Mouse (Mus musculus) erythroblast, adult 5-6 weeks (primary cell): ENCODE results near the gene Pf4. TPM values are rescaled to one million over a fixed set of nuclear protein-coding genes. Genes with fewer than 3 reads are reported as not detected.
"Not testable (repeated sequence)": the region's sequence is repeated elsewhere in the genome, so short reads cannot be mapped to it uniquely, and the experiment has no call there.

Experiments used
- ATAC-seq: replicated peaks from 2 replicates; pipeline ENCODE4 v1.8.0; 2016; ENCODE audit warnings: moderate number of reproducible peaks, mild to moderate bottlenecking, moderate TSS enrichment, inconsistent platforms; ENCODE audit not compliant: poor library complexity, low FRiP score, severe bottlenecking
- total RNA-seq, 2 experiments: library from RNA; stranded (forward) in 1 of 2; stranded (reverse) in 1 of 2; fragments of 150-400 nt in 1 of 2; fragments of 200-764, 138-1000 nt in 1 of 2; gene quantifications; 2 replicates each; pipeline versions ENCODE4 v1.2.3 to v1.2.4; 2015 to 2017; ENCODE audit warnings: low replicate concordance in 2 of 2

Gene Pf4
- total RNA-seq, 2 experiments from 2014 or later = 12.8 to 29.0 TPM

DNA sequence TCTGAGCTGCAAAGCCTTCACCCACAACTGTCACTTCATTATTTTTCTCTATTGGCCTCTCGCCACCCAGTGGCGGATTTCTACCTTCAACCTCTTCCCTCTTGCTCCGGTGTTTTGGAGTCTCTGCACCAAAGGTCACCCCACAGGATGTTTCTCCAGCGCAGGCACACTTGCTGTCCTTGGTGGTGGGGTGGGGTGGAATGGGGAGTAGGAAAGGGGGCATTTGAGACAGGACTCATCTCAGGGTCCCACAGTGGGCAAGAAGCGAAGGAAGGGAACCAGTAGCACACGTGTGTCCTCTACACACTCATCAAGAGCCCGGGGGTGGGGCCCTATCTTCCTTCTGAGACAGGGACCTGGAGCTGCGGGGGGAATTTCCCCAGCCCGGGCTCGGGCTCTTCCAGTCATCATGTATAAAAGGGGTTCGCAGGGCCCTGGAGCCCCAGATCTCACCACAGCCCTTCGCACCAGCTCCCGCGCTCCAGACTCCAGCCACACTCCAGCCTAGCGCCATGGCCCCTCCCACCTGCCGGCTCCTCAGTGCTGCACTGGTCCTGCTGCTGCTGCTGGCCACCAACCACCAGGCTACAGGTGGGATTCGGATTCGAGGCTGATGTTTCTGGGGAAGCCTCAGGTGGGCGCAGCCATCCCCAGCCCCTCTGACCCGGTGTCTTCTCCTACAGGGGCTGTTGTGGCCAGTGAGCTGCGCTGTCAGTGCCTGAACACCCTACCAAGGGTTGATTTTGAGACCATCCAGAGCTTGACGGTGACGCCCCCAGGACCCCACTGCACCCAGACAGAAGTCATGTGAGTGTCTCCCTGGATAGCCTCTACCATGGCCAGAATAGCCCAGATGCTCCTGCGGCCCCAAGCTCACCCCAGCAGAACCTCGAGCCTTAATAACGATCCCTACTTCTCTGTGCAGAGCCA lies 13.7 kb downstream of the Pf4 start, which contains the start of gene Cxcl3:
Gene Cxcl3 (plus strand): TSS at position 445 of the 930 bp plus-strand sequence.
- ATAC-seq = no peak

GRCm38 (mm10) chr5:90788114-90788513 lies 15.9 kb downstream of the Pf4 start:
- no peak for ATAC-seq

DNA sequence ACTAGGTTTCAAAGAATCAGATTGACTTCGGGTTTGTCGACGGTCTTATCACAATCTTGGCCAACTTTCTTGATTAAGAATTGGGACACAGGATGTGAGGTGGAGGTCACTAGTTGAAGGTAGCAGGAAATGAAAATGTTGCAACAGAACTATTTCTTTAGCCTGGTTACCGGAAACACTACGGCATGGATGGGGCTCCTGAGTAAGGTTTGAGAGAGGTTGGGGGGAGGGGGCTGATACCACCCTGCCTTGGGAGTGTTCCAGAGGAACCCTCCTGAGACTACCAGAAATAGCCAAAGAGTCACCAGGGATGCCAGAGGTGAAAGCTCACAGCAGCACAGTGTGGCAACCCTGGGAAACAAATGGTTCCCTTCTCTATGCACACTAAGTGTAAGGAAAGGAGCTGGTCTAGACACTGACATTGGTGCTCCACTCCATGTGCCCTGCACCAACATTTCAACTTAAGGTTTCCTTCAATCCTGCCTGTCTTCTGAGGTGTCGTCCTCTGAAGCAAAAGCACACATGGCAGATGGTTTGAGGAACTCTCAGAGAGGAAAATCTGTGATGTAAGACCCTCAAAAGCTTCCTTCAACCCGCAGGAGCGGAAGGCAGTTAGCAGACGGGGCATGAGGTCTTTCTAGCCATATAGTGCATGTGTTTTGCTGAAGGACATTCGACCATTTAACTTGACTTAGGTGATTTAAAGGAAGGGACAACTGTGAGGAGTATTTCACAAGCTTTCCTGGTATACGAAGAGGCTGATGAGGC lies 17.3 kb downstream of the Pf4 start:
- ATAC-seq = no peak

- no peak for ATAC-seq
Measured at GRCm38 (mm10) chr5:90790074-90790502, 17.9 kb downstream of the Pf4 start.

DNA sequence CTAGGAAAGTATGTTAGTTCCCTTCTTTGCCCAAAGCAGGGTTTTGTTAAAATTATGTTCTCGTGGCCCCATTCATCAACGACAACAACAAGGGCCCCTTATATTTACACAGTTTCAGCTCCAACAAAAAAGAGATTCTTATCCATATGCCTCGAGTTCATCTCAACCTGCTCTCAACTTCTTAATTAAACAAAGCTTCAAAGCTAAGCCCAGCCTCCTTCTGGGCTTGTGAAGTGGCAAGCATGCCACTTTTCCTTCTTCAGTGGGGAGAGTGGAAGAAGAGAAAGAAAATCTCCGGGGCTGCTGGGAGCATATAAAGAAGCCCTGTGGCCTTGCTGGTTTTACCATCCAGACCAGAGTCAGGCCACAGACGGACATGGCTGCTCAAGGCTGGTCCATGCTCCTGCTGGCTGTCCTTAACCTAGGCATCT lies 22.0 kb downstream of the Pf4 start, which contains the start of gene Cxcl15:
Gene Cxcl15 (plus strand): TSS at position 340 of the 431 bp plus-strand sequence.
- ATAC-seq = no peak

DNA sequence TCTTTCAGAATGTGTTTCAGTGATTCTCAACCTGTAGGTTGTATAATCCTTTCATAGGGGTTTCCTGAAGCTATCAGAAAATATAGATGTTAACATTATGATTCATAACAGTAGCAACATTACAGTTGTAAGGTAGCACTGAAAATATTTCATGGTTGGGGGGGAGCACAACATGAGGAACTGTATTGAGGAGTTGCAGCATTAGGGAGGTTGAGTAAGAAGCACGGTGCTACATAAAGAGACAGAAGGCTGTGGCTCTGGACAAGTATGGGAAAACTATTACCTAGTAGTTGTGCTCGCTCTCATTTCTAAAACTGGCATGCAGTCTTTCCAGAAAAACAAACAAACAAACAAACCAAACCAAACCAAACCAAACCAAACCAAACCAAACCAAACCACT lies 23.2 kb downstream of the Pf4 start:
- ATAC-seq = not testable (repeated sequence)

DNA sequence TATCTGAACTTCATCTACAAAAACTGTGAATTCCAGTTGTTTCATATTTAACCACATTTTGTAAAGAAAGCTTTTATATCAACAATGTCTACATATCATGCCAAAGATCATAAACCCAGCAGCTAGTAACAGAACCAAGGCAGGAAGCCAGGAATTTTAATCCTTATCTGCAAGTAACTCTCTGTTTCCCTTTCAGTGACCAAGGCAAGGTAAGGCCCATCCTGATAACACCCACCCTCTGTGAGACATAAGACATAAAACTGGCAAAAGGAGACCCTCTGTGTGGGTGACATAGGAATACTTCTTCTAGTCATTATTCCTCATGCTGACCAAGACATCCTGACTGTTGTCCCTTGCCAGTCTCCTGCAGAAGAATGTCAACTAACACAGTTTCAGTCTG lies 32.3 kb downstream of the Pf4 start:
- ATAC-seq = no peak

- ATAC-seq = no peak
Measured at GRCm38 (mm10) chr5:90806050-90806449, 33.8 kb downstream of the Pf4 start.

DNA sequence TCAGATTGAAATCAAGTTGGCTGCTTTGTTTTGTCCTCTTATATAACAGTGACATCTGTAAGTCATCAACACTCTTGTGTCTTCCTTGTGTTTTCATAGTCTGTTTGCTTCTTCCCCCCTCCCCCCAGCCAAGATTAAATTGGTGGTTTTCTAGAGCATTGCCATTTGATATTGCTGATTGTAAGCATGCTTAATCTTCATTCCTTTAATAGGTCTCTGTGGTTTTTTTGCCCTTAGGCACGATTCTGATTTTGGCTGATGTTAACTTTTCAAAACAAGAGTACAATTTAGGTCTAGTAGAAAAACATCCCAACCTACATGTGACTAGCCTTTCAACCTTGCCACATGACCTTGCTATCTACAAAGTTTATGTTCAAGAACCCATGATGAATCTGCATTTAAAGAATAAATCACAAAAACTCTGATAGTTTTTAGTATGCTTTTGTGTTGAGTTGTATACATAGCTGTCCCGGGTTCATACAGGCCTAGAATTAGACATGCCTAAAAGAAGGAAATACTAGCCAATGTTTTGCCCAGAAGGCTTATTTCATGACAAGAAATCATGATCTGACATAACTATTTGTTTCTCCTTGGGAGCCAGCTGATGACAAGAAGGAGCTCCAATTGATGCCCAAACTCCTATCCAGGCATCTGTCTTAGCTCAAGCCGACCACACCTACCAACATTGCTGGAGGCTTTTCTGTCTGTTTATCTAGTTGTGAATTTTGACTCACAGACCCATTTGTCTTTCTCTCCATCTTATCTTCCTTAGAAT lies 35.1 kb downstream of the Pf4 start:
- no peak for ATAC-seq

DNA sequence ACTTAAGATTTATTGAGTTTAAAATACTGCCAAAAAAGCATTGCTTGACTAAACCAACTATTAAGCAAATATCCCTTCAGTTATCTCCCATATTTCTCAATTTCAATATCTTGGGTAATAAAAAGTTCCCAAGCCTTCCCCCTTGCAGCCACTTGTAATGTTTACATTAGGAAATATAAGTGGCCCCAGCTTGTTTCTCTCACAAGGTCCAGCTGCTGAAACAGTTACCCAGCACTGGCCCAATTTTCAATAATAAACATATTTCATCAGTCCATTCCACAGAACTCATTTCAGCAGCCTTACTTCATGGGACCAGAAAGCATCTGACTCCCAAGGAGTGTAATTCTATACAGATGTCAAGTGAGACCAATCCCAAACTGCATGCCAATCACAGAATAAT lies 47.5 kb downstream of the Pf4 start:
- no peak for ATAC-seq

Other genes starting within 250 kb of the Pf4 start
- gene 5830473C10Rik, start 211.3 kb upstream of the Pf4 start, total RNA-seq (2015; ENCODE audit: low replicate concordance) = not detected in 2 replicates
- gene 5830473C10Rik, start 211.3 kb upstream of the Pf4 start, total RNA-seq (2017; ENCODE audit: low replicate concordance) = not detected in 2 replicates
- gene Rassf6, start 131.8 kb upstream of the Pf4 start, total RNA-seq (2015; ENCODE audit: low replicate concordance) = not detected in 2 replicates
- not detected in 2 replicates for gene Rassf6, start 131.8 kb upstream of the Pf4 start, total RNA-seq (2017; ENCODE audit: low replicate concordance)
- not detected in 2 replicates for gene Cxcl5, start 13.1 kb upstream of the Pf4 start, total RNA-seq (2015; ENCODE audit: low replicate concordance)
- gene Cxcl5, start 13.1 kb upstream of the Pf4 start, total RNA-seq (2017; ENCODE audit: low replicate concordance) = not detected in 2 replicates
- gene Ppbp, start 3.9 kb upstream of the Pf4 start, total RNA-seq (2015; ENCODE audit: low replicate concordance) = 10.0 and 10.8 TPM in 2 replicates
- gene Ppbp, start 3.9 kb upstream of the Pf4 start, total RNA-seq (2017; ENCODE audit: low replicate concordance) = 1.7 TPM in 1 of 2 replicates, not detected in the other
- gene Cxcl3, start 13.7 kb downstream of the Pf4 start, total RNA-seq (2015; ENCODE audit: low replicate concordance) = not detected in 2 replicates
- not detected in 2 replicates for gene Cxcl3, start 13.7 kb downstream of the Pf4 start, total RNA-seq (2017; ENCODE audit: low replicate concordance)
- gene Cxcl15, start 22.1 kb downstream of the Pf4 start, total RNA-seq (2015; ENCODE audit: low replicate concordance) = not detected in 2 replicates
- not detected in 2 replicates for gene Cxcl15, start 22.1 kb downstream of the Pf4 start, total RNA-seq (2017; ENCODE audit: low replicate concordance)
- not detected in 2 replicates for gene Cxcl1, start 118.8 kb downstream of the Pf4 start, total RNA-seq (2015; ENCODE audit: low replicate concordance)
- gene Cxcl1, start 118.8 kb downstream of the Pf4 start, total RNA-seq (2017; ENCODE audit: low replicate concordance) = not detected in 2 replicates
- gene Cxcl2, start 131.4 kb downstream of the Pf4 start, total RNA-seq (2015; ENCODE audit: low replicate concordance) = 1.0 and 4.8 TPM in 2 replicates
- 1.9 and 3.5 TPM in 2 replicates for gene Cxcl2, start 131.4 kb downstream of the Pf4 start, total RNA-seq (2017; ENCODE audit: low replicate concordance)
- 0.38 and 1.7 TPM in 2 replicates for gene Mthfd2l, start 158.7 kb downstream of the Pf4 start, total RNA-seq (2015; ENCODE audit: low replicate concordance)
- gene Mthfd2l, start 158.7 kb downstream of the Pf4 start, total RNA-seq (2017; ENCODE audit: low replicate concordance) = 3.0 TPM in 1 of 2 replicates, not detected in the other